Mouse (Mus musculus) adrenal gland, postnatal 10 days (tissue): ENCODE results near the gene Ccnjl. TPM values are rescaled to one million over a fixed set of nuclear protein-coding genes. Genes with fewer than 3 reads are reported as not detected.

Experiments used
- DNase-seq: peaks from one replicate; pipeline ENCODE4 v3.0.0; 2021; ENCODE audit warnings: mixed read lengths
- total RNA-seq, 2 experiments: library from RNA; stranded (reverse); gene quantifications; 2 replicates each; pipeline ENCODE4 v1.2.3; 2021

The Ccnjl gene
- total RNA-seq, 2 experiments from 2014 or later = 8.4 to 9.9 TPM

DNA sequence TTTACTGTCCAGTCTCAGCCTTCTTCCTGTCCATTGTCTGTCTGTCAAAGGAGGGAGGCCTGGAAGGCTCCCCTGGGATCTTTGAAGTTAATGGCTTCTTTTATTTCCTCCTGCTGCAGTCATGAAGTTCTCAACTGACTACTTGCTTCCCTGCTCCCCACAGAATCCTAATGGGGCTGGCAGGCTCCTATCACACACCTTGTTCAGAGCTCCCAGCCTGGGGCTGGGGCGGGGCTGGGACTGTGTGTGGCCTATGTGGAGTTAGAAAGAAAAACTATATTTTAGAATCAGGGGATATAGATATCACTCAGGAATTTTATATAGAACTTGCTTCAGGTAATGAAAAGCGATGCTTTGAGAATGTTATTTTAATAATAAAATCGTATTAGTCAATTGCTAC, 8.1 kb upstream of the Ccnjl start:
- DNase-seq = no peak

DNA sequence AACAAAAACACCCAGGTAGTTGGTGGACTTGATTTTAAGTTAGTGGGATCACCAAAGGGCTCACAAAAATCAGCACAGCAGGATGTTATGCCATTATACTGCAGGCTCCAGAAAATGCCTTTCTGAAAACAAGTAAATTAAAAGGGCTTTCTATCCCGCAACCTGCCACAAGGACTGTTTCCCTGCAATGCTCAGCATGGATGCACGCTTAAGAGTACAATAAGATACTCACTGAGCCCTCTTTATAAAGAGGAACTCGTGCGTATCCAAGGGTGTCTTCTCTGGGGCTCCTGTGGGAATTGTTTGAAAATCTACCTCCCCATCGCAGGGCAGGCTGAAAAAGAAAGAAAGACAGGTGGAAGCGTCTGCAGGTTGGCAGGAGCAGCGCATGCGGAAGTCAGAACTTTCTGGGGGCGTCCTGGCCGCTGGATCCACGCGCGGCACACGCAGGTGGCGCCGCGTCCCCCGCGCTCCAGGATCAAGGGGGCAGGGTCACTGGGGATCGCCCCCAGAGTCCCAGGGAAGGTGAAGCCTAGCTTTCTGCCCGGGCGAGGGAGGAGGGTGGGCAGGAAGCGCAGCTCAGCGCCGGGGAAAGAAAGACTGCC, 404 bp upstream of the Ccnjl start:
- no peak for DNase-seq

DNA sequence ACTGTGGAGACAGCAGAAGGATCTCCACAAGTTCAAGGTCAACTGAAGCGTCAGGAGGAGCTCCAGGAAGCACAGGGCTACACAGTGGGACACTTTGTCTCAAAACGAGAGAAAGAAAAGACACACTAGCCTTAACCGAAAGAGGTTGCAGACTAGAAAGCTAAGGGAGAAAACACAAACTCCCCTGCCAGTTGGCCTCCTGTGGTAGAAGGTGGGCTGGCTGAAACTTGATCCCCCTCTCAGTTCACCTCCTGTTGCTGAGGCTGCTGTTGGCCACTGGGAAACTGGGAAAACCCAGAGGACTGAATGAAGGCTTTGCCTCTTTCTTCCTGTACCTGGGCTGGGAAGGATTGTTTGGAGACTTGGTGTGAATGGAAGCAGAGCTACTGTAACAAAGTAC, 1.5 kb downstream of the Ccnjl start:
- no peak for DNase-seq

DNA sequence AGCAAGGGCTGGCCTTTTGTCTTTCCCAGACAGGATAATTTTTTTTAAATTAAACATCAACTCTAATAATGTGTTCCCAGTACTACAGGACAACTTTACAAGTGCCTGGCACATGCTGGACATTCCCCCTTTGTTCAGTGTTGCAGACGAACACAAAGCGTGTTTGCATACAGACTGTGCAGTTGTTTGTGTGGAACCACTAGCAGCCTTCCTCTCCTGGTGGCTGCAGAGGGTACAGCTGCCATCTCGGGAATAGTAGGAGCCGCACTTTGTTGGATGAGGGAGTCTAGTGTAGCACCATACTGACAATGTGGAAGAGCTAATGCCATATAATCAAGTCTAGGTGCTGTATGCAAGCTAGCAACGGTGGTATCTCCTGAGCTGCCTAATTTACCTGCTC, 3.0 kb downstream of the Ccnjl start:
- no peak for DNase-seq

DNA sequence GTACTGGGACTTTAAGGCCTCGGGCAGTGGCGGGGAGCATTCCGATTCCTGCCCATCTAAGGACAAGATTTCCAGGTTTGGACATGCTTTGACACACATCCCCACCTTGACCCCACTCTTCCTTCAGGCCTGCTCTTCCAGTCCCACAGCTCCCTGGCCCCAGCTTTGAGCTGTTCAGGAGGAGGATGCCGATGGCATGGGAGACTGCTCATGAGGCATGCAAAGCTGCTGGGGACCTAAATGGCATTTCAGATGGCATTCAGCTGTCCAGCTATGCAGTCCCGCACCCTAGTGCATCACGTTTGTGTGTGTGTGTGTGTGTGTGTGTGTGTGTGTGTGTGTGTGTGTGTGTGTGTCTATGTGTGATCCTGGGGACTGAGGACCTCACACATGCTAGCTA, 8.5 kb downstream of the Ccnjl start:
- no peak for DNase-seq

DNA sequence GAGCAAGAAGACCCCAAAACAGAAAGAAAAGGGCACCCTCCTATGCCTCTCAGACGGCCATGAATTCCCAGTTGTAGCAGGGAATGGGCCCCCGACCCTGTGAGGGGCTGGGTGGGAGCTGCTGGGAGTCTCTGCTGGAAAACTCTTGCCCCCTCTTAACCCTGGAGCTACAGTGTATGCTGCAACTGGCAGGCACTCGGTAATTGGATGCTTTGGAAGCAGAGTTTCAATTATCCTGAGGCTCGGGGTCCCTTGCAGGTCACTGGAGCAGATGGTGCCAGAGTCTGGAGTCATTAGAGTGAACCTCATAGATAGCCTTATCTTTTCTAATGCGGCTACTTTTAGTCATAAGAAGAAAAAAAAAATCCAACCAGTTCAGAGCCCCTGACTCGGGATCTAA, 11.3 kb downstream of the Ccnjl start:
- DNase-seq = no peak

DNA sequence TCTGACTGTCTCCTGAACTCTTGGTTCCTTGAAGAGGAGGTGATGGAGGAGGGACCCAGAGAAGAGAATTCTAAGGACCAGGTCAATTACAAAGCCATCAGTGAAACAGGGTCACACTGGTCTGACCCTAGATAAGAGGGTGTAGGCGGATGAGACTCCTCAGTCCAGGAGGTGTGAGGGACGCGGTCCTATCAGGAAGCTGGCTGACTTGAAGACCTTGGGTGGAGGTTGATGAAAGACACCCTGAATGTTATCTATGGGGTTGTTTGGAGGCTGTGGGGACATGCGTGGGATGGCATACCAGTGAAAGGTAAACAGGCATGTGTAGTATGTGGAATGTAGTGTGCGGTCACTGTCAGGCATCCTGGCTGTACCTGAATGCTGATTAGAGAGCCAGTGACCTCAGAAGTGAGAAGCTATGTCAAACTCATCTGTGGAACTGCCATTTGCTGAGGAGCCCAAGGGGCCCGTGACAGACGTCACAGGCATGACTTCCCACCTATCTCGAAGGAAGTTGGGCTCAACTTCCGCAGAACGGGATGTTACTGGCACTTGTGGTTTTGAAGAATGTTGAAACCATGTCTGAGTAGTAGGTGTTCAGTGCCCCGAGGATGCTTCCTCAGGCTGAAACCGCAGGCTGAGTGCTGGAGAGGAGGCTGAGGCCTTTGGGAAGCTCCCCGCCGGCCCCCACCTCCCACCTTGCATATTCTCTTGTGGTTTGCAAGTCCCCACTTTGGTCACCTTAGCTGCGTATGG, 15.3 kb downstream of the Ccnjl start:
- DNase-seq = no peak

DNA sequence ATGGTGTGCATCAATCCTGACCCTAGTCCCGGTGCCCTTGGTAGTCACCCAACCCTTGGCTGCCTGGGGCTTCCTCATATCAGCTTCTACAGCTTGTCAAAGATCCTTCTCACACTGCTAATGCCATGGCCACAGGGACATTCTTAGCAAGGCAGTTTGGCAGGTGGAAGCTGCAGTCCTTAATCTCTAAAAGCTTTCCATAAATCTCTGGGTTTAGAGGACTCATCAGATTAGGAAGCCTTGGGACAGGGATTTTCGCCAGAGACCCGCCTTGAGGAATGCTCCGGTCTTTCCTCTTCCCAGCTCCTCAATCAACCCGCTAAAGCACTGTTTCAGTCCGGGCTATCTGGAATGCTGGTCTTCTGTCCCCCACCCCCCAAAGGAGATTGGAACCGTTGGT, 16.2 kb downstream of the Ccnjl start:
- peak; percentile 52 for DNase-seq

DNA sequence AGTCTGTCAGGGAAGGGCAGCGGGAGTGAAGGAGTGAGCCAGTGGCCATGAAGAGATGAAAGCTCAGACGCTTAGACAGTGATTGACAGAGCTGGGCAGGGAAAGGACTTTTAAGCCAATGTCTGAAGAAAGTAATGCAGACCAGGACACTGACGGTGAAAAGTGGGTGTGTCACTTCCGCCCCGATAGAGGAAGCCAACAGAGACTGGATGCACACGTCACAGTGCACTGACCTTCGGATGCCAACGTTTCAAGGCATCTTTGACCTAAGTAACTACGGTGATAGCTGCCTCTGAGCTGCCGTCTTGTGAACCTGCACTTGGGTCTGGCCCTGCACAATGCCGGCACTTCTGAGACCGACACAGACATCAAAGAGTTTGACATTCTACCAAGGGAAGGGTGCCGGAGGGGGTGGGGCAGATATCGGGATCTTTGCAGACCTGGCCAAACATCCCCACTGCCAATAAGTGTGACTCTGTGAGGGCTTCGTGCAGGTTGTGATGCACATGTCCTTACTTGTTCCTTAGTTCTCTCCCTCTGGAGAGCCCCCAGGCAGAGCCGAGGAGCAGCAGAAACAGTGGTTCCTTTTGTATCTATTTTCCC, 17.4 kb downstream of the Ccnjl start:
- DNase-seq = peak; percentile 63

DNA sequence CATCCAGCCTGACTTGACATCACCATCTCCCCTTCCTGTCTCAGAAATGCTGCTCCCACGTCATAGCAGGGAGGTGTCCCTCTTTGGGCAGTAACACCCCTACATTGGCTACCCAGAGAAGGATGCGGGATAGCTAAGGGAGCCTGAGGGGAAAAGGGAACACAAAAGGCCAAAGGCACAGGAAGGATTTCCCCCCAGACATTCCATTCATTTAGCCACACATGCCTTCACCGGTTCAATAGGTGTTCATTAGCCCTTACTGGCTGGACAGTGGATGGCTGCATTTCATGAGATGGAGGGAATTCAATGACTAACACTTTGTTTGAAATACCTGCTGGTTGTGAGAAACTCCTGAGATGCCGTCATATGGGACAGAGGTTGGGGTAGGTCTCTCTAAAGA, 18.1 kb downstream of the Ccnjl start:
- no peak for DNase-seq

DNA sequence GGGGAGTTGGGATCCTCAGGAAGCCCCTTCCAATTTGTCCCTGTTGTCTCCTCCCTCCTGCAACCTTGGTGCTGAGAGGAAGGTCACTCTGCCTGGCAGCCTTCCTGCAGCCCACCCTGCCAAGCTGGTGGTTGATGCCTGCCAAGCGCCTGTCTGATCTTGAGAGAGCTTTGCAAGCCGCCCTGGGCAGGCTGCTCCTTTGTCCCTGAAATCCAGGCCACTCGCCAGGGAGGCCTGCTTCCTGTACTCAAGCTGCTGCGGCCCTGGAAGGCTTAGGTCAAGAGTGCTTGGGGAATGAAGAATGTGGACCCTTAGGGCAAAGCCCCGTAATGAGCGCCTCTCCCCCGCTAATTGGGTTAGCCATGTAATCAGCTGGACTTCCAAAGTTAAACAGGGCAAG, 19.6 kb downstream of the Ccnjl start:
- DNase-seq = peak; percentile 86

DNA sequence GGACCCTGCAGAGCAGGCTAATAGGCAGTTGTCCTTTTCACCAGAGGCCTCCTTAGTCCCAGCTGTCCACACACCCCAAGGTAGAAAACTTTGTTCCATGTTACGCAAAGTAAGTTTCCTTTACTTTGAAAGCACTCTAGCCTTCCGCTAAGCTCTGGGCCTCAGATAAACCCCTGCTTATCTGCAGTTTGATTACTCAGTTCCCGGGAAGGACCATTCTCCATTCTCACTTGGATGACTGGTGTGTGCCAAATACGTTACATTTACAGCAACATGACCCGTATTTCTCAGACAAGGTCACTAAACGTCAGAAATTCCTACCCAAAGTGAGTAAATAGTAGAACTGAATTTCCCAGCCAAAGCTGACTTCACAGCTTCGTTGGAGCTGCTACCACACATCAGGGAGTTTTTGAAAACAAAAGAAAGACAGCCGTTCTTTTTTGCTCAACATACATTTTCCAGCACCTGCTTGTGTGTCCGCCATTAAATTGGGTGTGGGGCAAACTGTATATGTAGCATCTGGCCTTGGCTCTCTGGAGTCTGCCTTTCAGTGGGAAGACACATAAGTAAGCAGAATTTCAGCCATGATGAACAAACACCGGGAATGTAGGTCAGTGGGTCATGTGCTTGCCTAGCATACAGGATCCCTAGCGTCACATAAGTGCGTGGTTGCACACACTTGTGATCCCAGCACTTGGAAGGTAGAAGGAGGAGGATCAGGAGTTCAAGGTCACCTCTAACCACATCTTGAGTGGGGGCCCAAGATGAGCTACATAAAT, 20.3 kb downstream of the Ccnjl start:
- peak; percentile 39 for DNase-seq

DNA sequence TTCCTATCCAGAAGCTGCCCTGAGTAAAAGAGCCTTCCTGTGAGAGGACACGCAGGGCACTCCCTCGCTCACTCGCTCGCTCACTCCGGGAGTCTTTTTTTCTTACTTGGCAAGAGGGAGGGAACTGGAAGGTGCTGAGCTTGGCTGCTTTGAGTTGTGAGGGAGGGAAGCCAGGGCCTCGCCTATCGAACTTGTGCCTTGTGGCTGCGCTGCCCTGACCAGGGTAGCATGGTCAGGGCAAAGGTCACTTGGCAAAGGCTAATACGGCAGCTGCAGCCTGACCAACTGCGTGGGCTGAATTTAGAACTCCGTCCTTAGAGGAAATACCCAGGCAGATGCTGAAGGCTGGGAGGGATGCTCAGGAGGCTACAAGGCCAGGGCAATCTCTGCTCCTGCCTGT, 21.1 kb downstream of the Ccnjl start:
- peak; percentile 68 for DNase-seq

DNA sequence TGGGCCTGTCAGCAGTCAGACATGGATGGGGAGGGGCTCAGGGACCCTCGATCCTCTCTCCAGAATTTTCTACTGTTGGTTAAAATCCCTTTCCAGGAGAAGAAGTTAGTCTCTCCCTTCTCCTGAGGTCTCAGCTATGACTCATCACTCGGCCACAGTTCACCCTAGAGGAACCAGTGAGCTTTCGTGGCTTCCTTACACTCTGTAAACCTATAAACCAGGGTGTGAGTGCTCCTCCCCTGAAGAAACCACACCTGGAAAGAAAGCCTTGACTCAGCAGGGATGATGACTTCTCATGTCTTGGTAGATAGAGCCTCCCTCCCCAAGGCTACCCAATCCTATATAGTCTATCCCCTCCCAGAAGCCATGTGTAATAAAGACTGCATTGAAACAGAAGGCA, 23.2 kb downstream of the Ccnjl start:
- no peak for DNase-seq

DNA sequence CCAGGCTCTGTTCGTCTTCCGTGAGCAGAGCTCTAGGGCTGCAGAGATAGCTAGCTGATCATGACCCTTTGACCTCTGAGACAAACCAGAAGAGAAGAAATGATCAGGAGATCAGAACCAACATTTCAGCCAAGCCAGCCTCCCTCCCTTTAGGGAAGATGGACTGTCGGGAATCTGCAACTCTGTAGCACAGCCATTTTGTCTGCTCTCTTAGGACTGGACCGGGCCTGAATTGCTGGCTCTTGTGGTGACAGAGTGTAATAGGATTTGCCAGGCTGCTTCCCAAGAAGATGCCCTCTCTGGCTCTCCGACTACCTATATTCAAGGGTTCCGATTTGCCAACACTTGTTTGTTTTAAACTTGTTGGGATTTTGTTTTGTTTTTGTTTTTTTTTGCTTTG, 24.1 kb downstream of the Ccnjl start:
- no peak for DNase-seq

DNA sequence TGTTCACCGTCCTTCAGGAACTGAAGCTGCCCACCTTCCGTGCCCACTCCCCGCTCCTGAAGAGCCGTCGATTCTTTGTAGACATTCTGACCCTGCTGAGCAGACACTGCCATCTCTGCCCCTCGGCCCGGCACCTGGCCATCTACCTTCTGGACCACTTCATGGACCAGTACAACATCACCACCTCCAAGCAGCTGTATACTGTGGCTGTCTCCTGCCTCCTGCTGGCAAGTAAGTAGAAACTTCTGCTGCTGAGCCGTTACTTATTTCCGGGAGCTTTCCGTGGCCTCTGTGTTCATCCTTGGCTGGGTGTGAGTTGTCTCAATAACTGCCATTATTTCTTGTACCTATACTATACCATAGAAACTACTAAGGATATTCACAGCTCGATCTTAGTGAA, 28.0 kb downstream of the Ccnjl start:
- no peak for DNase-seq

DNA sequence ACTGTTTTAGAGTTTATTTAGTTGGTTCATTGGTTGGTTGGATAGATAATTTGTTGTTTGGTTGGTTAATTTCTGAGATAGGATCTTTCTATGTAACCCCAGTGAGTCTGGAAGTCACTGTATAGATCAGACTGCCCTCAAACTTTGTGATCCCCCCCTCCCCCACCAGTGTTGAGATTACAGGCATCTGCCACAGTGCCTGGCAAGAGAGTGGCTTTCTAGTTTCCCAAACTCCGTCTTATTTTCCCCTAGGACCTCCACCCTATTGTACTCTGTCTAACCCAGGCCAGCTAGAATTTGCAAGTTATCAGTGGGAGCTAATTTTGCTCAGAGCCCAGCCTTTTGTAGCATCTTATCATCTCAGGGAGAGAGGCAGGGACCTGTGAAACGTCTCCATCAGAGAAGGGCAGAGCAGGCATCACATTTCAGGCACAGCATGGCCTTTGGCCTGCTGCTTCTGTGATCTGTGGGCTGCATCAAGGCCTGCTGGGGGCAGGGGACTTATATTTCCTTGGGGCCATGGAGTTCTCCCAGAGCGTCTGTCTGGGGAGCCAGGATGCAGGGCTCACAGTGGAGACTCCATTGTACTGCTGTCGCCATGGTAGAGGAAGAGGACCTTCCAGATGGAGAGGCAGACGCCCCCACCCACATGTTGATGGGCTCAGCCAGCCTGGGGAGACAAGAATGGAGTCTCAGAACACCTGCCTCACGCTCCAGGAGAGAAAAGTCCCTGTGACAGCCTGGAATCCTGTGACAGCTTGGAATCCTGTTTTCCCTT, 31.1 kb downstream of the Ccnjl start:
- DNase-seq = no peak

DNA sequence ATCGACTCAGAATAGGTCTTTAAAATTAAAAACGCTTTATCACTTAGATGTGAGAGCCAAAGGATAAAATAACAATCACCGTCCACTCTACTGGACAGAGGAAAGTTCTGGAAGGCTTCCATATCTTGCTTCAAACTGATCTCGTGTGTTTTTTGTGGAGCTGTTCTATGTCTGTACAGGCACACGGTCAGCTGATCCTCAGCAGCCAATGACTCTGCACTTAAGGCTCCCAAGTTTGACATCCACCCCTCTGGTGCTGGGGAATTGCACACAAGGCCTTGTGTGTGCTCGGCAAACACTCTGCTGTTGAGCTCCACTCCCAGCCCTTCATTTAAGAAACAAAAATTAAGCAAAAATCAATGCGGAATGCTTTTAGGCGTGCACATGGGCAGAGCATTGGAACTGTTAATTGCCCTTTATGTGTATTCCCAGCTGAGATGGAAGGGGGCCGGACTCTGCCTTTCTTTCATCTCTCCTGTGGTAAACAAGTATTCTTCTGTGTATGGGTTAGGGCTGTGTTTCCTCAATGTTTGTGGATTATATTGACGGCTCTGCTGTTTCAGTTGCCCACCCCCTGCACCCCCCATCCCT, 35.2 kb downstream of the Ccnjl start:
- DNase-seq = no peak

DNA sequence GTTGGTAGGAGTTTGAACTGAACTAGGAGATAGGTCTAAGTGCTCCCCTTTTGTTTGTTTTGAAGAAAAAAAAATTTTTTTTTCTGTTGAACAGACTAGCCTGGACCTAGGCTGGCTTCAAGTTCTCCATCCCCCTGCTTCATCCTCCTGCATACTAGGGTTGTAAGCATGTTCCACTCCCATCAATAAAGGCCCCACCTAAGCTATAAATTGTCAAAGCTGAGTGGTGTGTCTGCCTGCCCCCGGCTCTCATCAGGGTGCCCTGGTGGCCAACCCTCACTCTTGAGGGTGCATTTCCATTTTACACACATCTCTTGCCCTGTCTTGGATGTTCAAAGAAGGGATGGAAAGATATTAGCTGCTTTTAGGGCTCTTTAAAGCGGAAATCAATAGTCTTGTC, 36.8 kb downstream of the Ccnjl start:
- no peak for DNase-seq

DNA sequence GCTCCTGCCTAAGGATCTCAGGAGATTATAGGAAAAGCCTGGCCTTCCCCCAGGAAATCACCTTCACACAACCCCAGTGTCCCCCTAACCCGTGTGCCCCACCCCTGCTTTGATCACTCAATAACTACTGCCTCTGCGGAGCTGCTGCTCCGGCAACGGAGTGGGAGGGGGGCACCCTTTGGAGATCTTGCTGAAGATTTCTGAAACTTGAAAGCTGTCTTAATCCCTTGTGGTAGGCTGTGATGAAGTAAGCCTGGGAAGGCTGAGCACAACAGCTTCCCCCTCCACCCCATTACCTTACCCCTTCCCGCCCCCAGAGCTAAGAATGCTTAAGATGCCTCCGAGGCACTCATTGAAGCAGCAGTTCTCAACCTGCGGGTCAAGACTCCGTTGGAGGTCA, 37.3 kb downstream of the Ccnjl start:
- DNase-seq = no peak

DNA sequence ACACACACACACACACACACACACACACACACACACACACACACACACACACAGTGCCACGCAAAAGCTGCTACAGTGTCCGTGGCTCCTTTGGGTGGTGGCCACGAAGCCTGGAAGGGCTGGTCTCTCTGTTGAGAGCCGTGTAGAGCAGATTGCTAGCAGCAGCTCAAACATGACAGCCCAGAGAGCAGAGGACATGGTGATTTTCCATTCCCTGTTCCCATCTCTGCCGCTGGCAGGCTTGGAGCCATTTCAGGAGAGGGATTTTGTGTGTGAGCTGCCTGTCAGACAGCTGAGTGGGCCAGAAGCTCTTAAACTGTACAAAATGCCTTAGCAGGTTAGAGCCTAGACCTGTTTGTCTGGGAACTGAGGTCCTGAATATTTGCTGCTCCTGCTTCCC, 38.1 kb downstream of the Ccnjl start:
- no peak for DNase-seq

DNA sequence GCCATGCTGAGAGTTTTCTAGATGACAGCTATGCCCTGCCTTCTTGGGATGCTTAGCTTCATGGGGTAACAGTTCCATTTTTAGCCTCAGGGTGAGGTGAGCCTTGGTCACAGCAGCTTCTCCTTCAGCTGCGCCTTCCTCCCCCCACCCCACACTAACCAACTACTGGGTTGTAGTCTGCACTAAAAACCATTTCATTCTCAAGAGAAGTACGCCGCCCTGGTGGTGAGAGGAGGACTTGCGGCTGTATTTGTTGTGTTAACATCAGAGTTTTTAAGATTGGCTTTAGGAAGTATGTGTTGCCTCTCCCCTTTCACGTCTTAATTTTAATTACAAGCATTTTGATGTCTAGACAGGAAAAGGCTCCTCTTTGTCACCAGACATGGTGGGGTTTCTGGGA, 39.7 kb downstream of the Ccnjl start:
- peak; percentile 43 for DNase-seq
